Mouse (Mus musculus) adipose tissue, adult 10 weeks (tissue): Measurements from ENCODE around the gene Atp23. TPM values are rescaled to one million over a fixed set of nuclear protein-coding genes. Genes with fewer than 3 reads are reported as not detected.

Experiments
- polyA plus RNA-seq: library from polyadenylated mRNA; stranded (reverse); fragments of 350-450 nt; fragmentation: Illumina TruSeq; extraction: RNeasy Lipid Tissue Mini Kit (QIAGEN cat#74804); gene quantifications from one replicate; pipeline ENCODE4 v1.2.3, GENCODE M21; 2014; ENCODE audit warnings: low read depth, low replicate concordance

The Atp23 gene
- 6.1 TPM for polyA plus RNA-seq

GRCm38 (mm10) chr10:126900821-126901487 lies at the start of gene Atp23:
Gene Atp23, minus strand, starts transcription at chr10:126901355.

Other genes starting within 250 kb of the Atp23 start
- gene Ctdsp2, start 77.4 kb upstream of the Atp23 start, polyA plus RNA-seq = 107 TPM
- 0.19 TPM for gene Avil, start 99.4 kb upstream of the Atp23 start, polyA plus RNA-seq
- gene Tsfm, start 129.5 kb upstream of the Atp23 start, polyA plus RNA-seq = 25.2 TPM
- 26.8 TPM for gene Mettl1, start 140.1 kb upstream of the Atp23 start, polyA plus RNA-seq
- 0.53 TPM for gene Eef1akmt3, start 140.2 kb upstream of the Atp23 start, polyA plus RNA-seq
- gene Cyp27b1, start 146.9 kb upstream of the Atp23 start, polyA plus RNA-seq = 0.27 TPM
- 6.8 TPM for gene March9, start 158.8 kb upstream of the Atp23 start, polyA plus RNA-seq
- 186 TPM for gene Cdk4, start 162.2 kb upstream of the Atp23 start, polyA plus RNA-seq
- gene Tspan31, start 168.9 kb upstream of the Atp23 start, polyA plus RNA-seq = 87.3 TPM
- gene Agap2, start 173.9 kb upstream of the Atp23 start, polyA plus RNA-seq = 3.9 TPM
- gene Os9, start 219.8 kb upstream of the Atp23 start, polyA plus RNA-seq = 160 TPM